Mouse (Mus musculus) layer of hippocampus, adult 11-12 months (tissue): ENCODE results near the gene Nelfb.
A peak's percentile ranks its signal among the peaks of the same experiment; 100 is the strongest.

ENCODE experiments used
- DNase-seq: peaks from one replicate; pipeline ENCODE4 v3.0.0; 2022; ENCODE audit warnings: low spot score

Gene Nelfb

DNA sequence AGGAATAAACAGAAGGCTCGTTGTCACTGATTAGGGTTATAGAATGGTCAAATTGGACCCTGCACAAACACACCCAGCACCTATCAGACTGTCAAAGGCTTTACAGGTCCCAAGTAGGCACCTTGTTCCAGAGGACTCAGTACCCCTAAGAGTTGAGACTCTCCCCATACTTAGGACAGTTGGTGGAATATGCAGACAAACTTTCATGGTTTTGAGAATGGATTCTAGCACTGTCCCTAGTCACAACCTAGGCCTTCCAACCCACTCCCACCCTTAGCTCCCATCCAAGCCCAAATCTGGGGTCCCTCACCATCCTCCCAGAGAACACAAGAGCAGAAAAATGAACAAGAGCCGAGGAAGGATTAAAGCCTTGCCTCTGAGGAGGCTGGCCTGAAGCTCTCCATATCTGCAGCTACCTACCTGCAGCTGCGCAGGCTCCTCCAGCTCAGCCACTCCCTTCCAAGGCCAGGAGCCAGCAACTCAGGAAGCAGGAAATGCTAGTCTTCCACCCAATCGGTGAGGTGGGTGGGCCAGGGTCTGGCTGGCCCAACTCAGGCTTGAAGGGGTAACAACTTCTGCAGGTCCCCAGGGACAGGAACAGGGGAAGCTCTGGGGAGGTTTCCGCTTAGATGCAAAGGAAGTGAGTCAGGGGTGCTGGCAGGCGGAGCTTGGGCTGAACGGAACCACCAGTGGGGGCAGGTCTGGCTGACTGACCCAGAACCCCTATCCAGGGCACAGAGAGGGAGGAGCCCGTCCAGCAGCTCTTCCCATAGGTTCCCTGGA lies 14.9 kb downstream of the Nelfb start, which contains the start of gene Tor4a:
Tor4a (minus strand) TSS at position 715 of the 783 bp plus-strand sequence.
- DNase-seq, result peak; percentile 49

DNA sequence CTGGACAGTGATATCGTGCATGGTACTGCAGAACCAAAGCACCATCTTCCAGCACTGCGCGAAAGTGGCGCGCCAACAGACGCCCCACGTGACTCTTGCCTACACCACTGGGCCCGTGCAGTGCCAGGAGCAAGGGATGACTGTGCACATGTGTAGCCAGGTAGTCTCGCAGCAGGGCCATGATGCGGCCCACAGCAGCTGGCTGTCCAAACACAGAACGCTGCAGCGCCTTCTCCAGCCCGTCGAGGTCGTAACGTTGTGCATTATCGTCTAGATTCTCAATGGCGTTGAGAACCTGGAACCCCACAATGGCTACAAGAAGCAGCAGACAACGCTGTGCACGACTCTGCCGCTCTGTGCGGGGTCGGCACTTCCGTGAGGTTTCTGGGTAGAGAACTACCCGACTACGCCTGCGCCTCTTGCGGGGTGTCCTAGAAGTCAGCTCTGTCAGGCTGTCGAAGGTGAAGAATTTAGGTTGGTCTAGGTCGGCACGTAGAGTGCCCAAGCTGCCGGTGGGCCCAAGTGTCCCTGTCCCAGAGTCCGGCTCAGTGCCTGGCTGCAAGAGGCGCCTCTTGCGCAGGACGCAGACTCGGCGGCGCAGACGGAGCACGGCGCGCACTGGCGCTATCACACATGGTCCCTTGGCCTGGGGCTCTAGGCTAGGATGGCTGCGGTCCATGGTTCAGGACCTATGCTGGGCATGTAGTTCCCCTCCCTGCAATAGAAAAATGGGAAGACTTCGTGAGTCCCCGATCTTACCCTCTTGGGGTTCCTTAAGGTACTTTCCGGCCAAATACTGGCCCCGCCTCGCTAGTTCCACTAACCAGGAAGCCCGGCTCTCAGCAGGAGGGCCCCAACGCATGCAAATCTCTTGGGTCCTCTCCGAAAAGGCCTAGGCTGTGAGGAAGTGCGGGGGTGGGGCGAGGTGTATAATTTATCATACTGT lies 15.8 kb downstream of the Nelfb start:
- DNase-seq, result no peak

DNA sequence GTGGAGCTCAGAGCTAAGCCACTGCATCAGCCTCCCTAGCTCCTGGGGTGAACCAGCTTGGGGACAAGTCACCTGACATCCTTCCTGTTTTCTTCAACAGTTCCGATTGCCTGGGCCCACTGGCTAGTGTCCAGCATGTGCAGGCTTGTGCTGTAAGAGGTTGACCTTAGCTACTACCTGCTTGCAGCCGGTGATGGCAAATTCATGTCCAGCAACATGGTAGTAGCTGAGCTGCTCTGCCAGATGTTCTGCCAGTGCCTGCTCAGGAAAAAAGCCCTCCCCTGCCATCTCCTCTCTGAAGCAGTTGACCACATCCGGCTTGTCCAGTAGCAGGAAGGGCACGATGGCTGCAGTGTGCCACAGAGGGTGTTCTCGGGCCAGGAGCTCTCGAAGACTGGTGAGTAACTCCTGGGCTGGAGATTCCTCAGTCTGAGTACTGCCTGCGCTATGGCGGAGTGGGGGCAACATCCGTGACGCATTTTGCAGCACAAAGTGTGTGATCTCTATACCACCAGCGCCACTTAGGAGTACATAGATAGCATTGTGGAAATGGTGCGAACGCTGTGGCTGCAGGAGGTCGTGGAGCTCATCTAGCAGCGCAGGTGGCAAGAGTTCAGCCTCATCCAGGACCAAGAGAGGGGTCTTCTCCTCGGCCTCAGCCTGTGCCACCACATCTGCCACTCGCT lies 16.7 kb downstream of the Nelfb start:
- DNase-seq, result no peak

DNA sequence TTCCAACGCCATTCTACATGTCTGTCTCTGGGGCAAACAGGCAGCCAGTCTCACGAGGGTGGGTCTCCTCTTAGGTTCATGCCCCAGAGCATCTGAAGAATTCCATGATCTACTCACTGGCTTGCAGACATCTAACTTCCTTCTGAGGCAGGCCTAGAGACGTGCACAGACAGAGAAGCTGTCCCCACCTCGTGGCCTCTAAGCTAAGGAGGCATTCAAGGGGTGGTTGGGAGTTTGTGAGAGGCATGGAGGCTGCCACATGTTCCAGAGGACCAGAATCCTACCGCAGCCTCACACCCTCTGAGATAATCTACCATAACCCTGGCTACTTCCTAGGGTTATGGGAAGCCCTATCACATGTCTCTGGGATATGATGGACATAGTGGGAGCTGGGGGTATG lies 17.3 kb downstream of the Nelfb start:
- DNase-seq, result no peak

DNA sequence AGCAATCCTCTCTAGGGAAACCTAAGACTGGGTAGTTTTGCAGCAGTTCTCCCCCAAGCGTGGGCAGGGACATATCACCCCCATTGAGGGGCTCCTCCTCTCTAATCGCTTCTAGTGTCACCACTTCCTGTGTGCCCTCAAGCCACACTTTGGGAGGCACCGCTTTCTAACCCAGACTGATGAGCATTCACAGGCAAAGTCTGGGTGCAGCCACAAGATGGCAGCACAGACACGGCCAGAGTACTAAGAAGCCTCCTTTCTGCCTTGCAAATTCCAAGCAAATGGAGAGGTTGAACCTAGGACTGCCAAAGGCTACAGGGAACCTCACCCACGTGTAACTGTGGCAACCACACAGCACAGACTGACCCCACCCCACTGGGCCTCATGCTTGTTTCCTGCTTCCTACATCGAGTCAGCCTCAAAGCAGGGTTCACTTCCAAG lies 17.9 kb downstream of the Nelfb start:
- DNase-seq, result peak; percentile 88

DNA sequence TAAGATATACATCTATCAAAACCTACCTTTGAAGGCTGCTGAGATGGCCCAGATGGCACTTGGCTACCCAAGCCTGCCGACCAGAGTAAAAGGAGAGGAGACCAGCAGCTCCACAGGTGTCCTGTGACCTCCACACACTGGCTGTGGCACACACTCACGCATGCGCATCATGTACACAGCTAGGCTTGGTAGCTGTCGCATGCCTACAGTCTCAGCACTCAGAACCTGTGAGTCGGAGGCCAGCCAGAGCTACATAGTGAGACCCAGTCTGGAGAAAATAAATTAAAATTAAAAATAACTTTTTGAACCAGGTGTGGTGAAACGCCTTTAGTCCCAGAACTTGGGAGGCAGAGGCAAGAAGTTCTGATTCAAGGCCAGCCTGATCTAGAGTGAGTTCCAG lies 23.4 kb downstream of the Nelfb start:
- no peak for DNase-seq

DNA sequence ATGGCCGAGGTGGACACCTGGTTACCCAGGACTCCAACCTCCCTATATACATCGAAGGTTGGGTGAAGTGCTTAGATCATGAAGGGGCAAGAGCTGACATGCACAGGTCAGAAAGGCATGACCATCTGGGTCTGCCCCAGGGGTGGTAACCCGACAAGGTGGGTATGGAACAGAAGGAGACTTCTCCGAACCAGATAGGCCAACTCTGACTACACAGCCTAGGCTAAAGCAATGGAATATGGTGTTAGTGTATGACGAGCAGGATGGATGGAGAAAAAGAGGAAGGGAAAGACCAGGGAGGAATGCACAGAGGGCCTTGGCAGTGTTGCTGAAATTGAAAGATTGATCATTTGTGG lies 24.7 kb downstream of the Nelfb start:
- DNase-seq, result no peak

DNA sequence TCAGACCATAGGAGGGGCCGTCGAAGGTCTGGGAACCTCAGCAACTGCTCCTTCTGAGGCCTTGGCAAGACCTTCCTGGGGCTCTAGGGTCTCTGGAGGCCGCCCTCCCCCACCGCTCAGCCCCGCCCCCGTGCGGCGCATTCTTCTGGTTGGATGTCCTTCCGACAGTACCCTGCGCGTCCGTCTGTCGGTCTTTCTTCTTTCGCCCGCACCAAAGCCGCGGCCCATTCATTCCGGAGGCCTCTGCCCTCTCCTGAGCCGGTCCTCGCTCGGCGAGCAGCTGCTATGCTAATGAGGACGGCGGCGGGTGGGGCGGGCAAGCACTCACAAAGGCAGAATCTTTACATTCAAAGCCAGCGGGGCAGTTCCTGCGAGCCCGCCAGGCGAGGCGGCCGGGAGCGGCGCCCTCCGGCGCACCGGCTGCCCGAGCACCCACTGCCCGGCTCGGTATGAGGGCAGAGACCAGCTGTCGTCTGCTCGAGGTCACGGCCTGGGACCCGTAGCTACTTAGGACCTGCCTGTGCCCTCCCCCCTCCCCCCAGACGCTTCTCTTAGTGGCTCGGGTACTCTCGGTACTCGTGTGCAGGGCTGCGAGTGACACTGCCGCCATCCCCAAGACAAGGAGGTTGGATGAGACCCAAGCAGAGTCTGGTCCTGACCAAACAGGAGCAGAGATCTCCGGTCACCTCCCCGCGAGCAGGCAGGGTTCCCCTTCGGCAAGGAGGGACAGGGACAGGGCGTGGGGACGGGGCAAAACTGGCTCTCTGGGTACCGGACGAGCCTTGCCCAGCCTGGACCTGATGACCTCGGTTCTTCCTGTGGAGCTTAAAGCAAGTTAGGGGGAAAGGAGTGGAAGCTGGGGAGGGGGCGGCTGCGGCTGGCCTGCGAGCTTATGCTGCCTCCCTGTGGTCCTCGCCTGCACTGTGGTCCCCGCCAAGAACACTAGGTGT lies 25.4 kb downstream of the Nelfb start:
- DNase-seq, result peak; percentile 43

DNA sequence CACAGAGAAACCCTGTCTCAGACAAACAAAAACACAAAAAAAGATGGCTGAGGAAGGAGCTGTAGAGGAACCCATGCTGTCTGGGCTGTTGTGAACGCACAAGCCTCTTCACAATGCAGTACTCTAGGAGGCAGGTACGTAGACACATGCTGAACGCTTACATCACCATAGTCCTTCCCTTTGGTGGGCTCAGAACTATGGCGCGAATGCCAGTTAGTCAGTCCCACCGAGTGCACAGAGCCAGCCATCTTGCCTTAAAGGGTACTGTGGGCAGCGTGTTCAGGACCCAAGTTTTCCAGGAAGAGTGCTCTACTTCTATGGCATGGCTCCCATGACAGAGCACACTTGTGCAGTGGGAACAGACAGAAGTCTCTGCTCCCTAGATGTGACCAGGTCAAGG lies 26.8 kb downstream of the Nelfb start:
- no peak for DNase-seq

DNA sequence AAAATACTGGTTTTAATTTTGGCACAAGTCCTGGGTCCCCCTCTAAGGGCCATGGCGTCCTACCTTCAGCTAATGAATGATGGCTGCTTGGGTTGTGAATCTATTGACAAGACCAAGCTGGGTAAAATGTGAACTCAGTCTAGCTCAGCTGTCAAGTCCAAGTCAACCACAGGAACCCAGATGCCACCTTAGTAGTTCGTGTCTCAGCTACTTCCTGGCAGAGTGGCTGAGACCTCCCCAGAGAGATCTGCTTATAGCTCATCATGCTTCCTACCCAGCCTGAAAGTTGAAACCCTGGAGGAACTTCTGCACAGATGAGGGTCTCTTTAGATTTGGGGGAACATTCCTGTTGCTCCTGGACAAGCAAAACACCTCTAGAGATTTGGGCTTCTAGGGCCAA lies 28.0 kb downstream of the Nelfb start:
- DNase-seq, result no peak

DNA sequence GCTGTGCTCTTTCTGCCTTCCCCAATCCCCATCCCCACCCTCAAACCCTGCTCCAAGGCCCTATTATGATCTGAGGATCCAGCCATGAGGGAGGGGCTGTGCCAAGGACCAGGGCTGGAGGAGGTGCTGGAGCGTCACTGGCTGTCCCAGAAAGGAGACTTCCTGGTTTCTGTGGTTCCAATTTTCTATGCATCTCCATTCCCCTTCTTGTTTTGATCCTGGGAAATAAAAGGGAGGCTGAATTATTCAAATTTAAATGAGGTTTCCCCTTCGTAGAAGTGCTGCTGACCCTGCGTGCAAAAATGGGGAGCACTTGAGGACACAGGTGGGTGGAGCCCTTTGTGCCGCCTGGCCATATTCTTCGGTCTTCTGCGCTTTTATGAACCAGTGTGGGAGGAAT lies 28.6 kb downstream of the Nelfb start:
- no peak for DNase-seq

DNA sequence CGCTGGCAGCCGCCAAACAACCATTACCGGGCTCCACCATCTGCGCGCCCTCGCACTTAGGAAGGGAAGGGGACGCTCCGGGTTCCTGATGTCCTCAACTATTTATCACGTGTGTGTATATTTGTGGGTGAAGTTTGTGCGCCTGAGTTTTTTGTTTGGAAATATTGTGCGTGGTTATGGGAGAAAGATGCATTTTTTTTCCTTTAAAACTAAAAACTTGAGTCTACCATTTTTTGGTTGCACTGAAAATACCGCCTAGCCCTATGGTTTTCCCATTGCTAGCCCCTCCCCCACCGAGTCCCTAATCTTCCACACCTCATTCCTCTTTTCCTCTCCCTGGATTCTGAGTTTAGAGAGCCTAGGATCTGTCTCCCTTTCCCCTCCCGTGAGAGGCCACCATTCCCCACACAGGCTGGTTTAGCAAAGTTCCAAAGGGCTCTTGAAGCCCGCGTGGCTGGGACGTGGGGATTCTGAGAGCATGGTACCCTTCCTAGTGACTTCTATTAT lies 29.3 kb downstream of the Nelfb start:
- no peak for DNase-seq

DNA sequence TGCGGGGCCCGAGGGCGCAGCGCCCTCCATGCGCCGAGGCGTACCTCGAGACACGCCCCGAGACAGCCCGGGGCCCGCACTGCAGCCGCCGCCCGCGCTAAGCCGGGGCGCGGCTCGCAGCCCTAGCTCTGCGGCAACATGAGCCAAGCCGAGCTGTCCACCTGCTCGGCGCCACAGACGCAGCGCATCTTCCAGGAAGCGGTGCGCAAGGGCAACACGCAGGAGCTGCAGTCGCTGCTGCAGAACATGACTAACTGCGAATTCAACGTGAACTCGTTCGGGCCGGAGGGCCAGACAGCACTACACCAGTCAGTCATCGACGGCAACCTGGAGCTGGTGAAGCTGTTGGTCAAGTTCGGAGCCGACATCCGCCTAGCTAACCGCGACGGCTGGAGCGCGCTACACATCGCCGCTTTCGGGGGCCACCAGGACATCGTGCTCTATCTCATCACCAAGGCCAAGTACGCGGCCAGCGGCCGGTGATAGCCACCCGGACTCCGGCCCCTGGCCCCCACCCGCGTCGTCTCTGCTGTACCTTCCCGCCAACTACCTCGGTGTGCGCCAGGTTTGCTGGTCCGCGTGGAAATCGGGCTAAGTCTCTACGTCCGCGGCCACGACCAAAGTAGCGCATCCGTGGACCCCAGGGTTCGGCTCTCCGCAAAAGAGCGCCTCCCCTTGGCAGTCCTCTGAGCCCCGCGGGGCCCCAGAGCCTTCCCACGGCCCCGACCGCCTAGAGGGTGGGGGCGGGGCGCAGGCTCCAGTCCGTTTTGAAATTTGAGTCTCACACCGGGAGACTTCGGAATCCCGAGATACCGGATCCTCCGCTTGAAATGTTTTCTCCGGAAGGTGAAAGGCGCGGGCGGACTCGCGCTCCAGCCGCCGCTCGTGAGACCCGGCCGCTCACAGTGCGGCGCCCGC lies 30.1 kb downstream of the Nelfb start:
- DNase-seq, result no peak

DNA sequence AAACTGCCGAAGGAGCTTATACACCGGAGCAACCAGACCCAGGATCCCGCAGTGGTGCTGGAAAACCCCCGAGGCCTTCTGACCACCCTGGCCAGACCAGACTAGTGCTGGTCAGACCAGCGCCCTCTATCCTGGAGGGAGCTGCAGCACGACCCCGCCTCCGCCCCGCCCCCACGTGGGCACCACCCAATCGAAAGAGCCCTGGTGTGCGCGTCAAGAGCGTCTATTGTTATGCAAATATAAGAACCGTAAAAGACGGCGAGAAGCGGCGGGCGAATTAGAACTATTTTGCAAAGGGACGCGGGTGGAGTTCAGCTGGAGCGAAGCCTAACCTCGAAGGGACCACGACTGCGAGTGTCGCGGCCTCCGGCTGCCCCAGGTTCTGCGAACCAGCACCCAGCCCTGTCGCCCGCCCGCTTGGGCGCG lies 30.8 kb downstream of the Nelfb start, which contains the start of gene Nrarp:
Nrarp (plus strand) TSS at position 281 of the 426 bp plus-strand sequence.
- DNase-seq, result peak; percentile 96

DNA sequence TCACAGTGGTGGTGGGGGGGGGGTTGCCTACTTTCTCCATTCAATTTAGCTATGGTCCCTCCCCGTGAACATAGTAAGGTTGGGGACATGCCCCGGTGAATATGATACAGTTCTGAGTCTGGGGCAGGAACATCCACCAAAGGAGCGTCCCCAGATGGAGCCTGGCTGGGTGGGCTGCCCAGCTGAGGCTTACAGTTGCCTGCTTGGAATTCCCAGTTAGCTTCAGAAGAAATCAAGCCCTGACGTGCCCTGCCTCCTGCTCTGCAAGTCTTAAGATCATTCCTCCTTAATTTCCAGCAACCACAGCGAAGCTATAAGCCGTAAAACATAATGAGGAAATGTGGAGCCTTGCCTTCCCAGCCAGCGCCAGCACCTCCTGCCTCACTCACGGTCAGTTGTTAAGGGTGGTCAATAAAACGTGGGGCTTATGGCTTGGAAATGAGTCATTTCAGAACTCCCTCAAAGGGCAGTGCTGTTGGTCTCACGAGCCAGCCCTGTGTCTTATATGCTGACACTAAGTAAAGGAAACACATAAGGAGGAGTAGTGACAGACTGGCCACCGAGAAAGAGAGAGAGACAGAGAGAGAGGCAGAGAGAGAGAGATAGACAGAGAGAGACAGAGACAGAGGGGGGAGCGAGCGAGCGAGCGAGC lies 31.6 kb downstream of the Nelfb start:
- DNase-seq, result no peak

DNA sequence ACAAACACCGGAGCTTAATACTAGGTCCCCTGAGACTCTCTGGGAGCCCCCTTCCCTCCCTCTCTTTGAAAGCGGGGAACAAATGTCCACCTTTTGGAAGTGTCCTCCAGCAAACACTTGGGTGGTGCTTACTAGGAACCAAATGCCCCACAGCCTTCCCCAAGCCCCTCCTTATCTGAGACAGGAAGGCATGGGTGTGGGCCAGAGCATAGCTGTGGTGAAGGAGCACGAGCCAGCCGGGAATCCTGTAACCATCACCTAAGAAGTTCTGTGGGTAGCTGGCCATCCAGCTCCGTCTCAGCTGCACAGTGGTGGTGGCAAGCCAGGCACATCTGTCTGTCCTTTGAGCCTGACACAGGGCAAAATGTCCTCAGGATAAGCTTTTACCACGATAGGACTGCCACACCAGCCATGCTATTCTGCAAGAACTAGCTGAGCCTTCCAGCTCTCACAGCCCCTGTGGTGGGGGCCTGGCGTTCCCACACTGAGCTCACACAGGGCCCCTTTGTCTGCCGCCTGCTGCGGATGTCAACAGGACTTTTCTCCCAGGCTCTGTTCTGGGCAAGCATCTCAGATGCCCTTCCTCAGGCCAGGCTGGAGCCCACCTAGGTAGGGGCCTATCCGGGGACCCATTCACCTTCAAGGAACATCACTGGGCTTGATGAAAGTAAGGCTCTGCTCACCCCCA lies 32.9 kb downstream of the Nelfb start:
- DNase-seq, result peak; percentile 62

DNA sequence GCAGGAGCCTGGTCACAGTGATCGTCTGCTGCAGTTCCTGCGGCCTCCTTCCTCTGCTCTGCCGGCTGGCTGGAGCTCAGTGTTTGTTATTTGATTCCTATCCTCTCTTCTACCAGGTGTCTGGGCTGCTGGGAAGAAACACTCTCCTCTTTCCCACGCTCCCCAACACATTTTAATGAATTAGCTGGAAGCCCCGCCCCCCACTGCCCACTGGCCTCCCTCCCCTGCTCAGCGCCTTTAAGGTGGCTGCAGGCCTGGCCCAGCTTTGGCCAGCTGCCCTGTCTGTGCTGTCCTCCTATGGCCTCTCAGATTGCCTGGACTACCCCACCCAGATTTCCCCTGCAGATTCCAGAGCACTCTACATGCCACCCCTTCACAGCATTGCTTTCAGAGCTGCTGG lies 33.6 kb downstream of the Nelfb start:
- DNase-seq, result no peak

DNA sequence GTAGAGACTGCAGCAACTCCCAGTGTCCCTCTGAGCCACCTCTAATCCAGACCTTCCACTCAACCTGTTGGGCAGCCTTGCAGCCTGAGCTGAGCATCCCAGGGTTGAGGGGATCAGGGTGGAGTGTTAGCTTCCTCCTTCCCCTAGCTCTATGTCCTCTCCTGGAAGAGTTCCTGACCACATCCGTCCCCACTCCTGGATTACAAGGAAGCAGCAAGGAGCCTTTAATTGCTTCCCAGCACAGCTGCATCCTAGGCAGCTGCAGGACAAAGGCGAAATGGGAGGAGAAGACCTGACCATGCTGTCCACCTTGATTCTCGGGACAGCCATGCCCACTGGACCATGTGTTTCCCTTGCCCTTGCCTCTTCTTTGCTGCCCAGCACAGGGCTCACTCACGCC lies 34.2 kb downstream of the Nelfb start:
- no peak for DNase-seq

DNA sequence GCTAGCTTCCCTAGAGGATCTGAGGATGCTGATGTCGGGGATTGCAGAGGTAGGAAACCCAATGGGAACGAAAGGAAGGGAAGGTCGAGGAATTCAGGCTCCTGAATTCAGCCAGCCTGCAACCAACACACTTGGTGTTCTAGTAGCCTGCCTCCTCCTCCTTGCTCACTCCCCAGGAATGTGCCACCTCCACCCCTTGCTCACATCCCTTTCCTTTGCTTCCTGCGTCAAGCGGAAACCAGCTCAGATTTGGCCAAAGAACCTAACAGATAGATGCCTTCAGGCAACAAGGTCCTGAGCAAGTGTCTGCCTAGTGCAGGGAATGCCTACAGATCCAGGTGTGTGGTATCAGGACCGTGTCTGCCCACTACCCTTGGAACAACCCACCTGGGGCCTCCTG lies 34.7 kb downstream of the Nelfb start:
- DNase-seq, result no peak
